Mouse (Mus musculus) heart, embryonic 13.5 days (tissue): Measurements from ENCODE around the gene Glmn. TPM values are rescaled to one million over a fixed set of nuclear protein-coding genes. Genes with fewer than 3 reads are reported as not detected.

ENCODE experiments used
- ATAC-seq: fragments of 200-750 bp; cut with Nextera tagmentation; 2 replicates; pipeline ENCODE4 v1.8.0; 2017; ENCODE audit warnings: moderate TSS enrichment; ENCODE audit not compliant: insufficient number of reproducible peaks, low FRiP score, low TSS enrichment; ENCODE audit errors: extremely low read depth
- H3K27ac ChIP-seq: fragments of 300-500 bp; sonication (generic); replicated peaks from 2 replicates; pipeline ENCODE4 v1.5.1; 2015; ENCODE audit warnings: moderate library complexity, mild to moderate bottlenecking, inconsistent platforms
- H3K27me3 ChIP-seq: fragments of 300-500 bp; sonication (generic); replicated peaks from 2 replicates; pipeline ENCODE4 v1.6.1; 2015; ENCODE audit warnings: mild to moderate bottlenecking, inconsistent platforms
- H3K36me3 ChIP-seq: fragments of 300-500 bp; sonication (generic); 2 replicates; pipeline ENCODE4 v1.6.1; 2015; ENCODE audit warnings: mild to moderate bottlenecking, inconsistent platforms
- H3K4me1 ChIP-seq: fragments of 300-500 bp; sonication (generic); 2 replicates; pipeline ENCODE4 v1.6.1; 2015; ENCODE audit warnings: inconsistent platforms
- H3K4me2 ChIP-seq: fragments of 300-500 bp; sonication (generic); 2 replicates; pipeline ENCODE4 v1.6.1; 2015; ENCODE audit warnings: inconsistent platforms, mild to moderate bottlenecking, moderate library complexity
- H3K4me3 ChIP-seq: fragments of 300-500 bp; sonication (generic); 2 replicates; pipeline ENCODE4 v1.5.1; 2015; ENCODE audit warnings: moderate library complexity, mild to moderate bottlenecking, inconsistent platforms
- H3K9ac ChIP-seq: fragments of 300-500 bp; sonication (generic); 2 replicates; pipeline ENCODE4 v1.6.1; 2015; ENCODE audit warnings: inconsistent platforms, mild to moderate bottlenecking, moderate library complexity
- H3K9me3 ChIP-seq: fragments of 300-500 bp; sonication (generic); 2 replicates; pipeline ENCODE4 v1.6.1; 2016; ENCODE audit warnings: inconsistent platforms
- WGBS: fragments of 180-500 bp; shearing (Covaris S2); methylation state at CpG from one replicate; pipeline ENCODE4 v1.1.7; 2015; ENCODE audit warnings: mixed read lengths; 5-methylcytosine and 5-hydroxymethylcytosine counted together
- polyA plus RNA-seq: library from polyadenylated mRNA; unstranded; fragments of >200 nt; fragmentation: Nextera tagmentation; extraction: Ambion mirVana; gene quantifications from 2 replicates; pipeline ENCODE4 v1.2.1, GENCODE M21; 2015

The Glmn gene
- 18.7 and 22.9 TPM in 2 replicates for polyA plus RNA-seq

DNA sequence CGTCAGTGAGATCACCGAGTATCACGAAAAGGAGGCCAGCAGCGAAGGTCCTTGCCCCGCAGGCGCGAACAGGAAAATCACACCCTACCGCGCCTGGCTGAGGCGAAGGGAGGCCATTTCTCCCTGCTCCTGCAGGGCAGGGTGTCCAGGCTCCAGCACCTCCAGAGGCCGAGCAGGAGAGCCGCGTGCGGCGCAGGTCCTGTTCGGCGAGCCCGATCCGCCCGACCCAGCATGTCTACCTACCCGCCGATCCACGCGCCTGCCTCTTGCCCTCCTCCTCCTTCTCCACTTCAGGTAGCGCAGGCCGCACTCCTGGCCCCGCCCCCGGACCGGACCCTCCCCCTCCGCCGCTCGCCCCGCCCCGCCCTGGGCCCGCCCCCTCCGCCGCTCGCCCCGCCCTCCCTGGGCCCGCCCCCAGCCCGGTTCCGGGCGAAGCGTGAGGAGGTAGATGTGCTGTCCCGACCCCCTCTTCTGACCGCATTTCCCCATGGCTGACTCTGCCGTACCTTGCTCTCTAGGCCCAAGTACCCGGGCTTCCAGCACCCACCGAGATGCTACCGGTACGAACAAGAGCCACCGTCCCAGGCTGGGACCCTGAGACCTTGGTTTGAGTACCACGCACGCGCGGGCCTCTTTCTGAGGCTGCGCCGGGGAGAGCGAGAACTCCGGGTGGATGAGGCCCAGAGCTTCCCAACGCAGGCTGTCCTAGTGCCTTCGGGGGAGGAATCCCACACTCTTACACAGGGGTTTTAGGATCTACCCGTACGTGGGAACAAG is at the start of gene Glmn, which contains the start of gene Rpap2:
Gene Glmn (minus strand): TSS at position 588 of the 777 bp plus-strand sequence.
Gene Rpap2 (plus strand): TSS at position 73 of the 777 bp plus-strand sequence.
- under 1% methylated on average over 53 of the region's 64 CpGs for WGBS
- Histone ChIP-seq H3K4me1 (peaks cover 11% of the 10 kb centered on the region), H3K27ac (peak within 1 kb of the TSS; percentile 90), H3K9me3 (no peaks in the 10 kb centered on the region), H3K36me3 (peaks cover 29% of the 10 kb centered on the region), H3K4me2 (peak within 1 kb of the TSS; percentile 81), H3K4me3 (peak within 1 kb of the TSS; percentile 77), H3K9ac (peak within 1 kb of the TSS; percentile 87), H3K27me3 (no peaks in the 10 kb centered on the region)
- ATAC-seq: peak; percentile 93

DNA sequence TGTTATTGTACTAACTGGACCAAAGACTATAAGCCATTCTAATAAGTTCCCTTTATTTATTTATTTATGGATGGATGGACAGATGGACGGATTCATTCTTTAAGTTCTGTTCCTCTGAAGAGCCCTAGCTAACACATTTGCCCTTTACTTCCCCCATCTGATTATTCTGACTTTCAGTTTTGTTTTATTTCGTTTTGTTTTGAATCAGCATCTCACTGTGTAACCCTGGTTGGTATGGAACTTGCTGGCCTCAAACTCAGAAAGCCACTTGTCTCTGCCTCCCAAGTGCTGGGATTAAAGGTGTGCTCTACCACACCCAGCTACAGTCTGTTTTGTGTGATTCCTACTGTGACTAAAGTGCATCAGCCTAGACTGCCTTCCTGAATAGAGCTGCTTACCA is 48.2 kb upstream of the Glmn start:
- Histone ChIP-seq H3K27me3 (no peaks in the 10 kb centered on the region), H3K4me1 (no peaks in the 10 kb centered on the region), H3K9me3 (no peaks in the 10 kb centered on the region), H3K4me2 (no peak overlapping the region), H3K9ac (no peak overlapping the region), H3K4me3 (no peak overlapping the region), H3K27ac (no peak overlapping the region), H3K36me3 (peaks cover 19% of the 10 kb centered on the region)
- ATAC-seq: no peak
- 80% methylated on average over 2 of the region's 2 CpGs for WGBS

DNA sequence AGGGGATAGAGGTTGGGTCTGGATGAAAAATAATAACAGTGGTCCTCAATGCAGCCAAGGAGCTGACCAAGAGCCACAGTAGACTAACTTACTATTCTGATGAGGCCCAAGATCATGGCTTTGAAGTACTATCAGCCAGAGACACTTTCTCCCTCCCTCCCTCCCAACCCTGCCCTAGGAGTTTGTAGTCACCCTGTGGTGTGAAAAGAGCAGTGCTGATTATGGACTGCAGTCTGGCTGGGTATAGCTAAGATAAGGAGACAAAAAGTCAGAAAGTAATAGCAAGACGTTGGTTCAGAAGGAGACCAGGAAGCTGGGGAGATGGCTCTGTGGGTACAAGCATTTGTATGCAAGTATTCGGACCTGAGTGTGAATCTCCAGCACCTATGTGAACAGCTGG is 46.9 kb upstream of the Glmn start:
- Histone ChIP-seq H3K9me3 (no peaks in the 10 kb centered on the region), H3K4me3 (no peak overlapping the region)
- 57% methylated on average over 2 of the region's 2 CpGs for WGBS

DNA sequence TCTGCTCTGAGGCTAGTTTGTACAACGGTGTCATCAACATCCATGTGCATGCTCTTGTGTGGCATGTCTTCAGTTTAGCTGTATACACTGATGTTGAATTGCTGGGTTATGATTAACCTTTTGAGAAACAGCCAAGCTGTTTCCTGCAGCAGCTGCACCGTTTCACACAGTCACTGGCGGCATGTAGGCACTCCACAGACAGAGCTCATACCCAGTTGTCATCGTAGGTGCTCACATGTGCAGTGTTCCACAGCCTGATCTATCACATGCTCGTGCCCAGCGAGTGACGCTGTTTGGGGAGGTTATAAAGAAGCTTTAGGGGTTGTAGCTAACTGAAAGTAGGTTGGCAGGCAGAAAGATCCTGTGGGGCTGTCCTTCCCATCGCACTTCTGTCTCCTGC is 40.7 kb upstream of the Glmn start:
- Histone ChIP-seq H3K27me3 (no peaks in the 10 kb centered on the region), H3K9me3 (no peaks in the 10 kb centered on the region), H3K27ac (no peak overlapping the region), H3K4me3 (no peak overlapping the region), H3K36me3 (peaks cover 27% of the 10 kb centered on the region), H3K9ac (no peak overlapping the region), H3K4me1 (no peaks in the 10 kb centered on the region), H3K4me2 (no peak overlapping the region)
- no peak for ATAC-seq
- 81% methylated on average over 8 of the region's 8 CpGs for WGBS

More for the DNA sequence above, 46.9 kb upstream of the Glmn start:
- H3K4me1 ChIP-seq: no peaks in the 10 kb centered on the region
- H3K27ac ChIP-seq: no peak overlapping the region
- H3K27me3 ChIP-seq: no peaks in the 10 kb centered on the region
- no peak for ATAC-seq
- H3K36me3 ChIP-seq: peaks cover 19% of the 10 kb centered on the region
- H3K9ac ChIP-seq: no peak overlapping the region
- no peak overlapping the region for H3K4me2 ChIP-seq

DNA sequence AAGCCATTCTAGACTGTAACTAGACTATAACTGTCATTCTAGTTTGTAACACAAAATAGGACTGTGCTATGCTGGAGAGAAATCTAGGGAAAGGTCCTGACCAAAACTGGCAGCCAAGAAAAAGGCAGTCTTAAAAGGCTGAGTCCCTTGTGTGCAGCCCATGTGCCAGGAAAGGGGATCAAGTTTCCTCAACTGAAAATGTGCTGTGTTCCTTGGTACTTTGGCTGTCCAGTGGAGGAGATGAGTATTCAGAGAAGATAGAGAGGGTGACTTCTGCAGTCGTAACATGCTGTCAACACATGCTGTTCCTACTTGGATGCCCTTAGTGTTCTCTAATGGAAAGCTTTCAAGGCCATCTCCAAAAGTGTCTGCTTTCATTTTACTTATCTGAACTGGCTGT is 39.4 kb upstream of the Glmn start:
- Histone ChIP-seq H3K4me3 (no peak overlapping the region), H3K36me3 (peaks cover 20% of the 10 kb centered on the region), H3K4me1 (no peaks in the 10 kb centered on the region), H3K9ac (no peak overlapping the region), H3K27ac (no peak overlapping the region), H3K9me3 (no peaks in the 10 kb centered on the region), H3K27me3 (no peaks in the 10 kb centered on the region), H3K4me2 (no peak overlapping the region)
- WGBS: 46% methylated on average over 1 of the region's 1 CpGs
- ATAC-seq: no peak

DNA sequence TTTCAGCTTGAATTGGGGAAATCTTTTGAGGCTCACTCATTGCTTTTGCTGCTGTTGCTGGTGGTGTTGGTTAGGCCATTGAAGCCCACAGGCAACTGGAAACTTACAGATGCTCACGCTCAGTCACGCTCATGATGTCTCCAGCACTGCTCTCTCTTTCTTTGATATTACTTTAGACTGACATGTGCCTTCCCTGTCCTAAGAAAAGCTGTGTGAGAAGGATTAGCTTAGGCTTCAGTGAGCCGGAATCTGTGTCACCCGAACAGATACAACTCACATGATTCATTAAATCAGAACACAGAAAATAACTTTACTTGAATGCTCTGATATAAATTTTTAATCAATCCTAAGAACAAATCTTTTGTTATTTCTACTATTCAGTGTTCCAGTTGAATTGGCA is 36.0 kb upstream of the Glmn start:
- Histone ChIP-seq H3K9ac (no peak overlapping the region), H3K36me3 (peaks cover 38% of the 10 kb centered on the region), H3K27ac (no peak overlapping the region), H3K4me3 (no peak overlapping the region), H3K4me2 (no peak overlapping the region), H3K9me3 (no peaks in the 10 kb centered on the region), H3K27me3 (no peaks in the 10 kb centered on the region), H3K4me1 (no peaks in the 10 kb centered on the region)
- 90% methylated on average over 4 of the region's 4 CpGs for WGBS
- no peak for ATAC-seq

DNA sequence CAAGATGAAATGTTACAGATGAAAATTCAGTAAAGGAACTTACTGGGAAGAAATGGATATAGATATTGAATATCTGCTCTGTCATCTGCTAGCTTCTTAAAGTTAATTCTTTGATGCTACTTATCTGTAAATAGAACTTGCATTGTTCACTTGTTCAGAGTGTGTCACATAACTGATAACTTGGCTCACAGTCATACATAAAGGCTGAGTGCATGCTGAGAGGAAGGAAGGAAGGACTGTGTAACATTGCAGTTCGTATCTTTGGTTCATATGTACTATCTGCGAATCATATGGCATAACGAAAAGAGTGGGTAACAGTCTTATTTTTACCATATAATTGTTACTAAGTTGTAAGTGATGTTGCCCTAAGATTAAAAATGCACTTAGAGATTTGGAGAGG is 23.6 kb upstream of the Glmn start:
- no peak for ATAC-seq
- no peak overlapping the region for H3K9ac ChIP-seq
- no peak overlapping the region for H3K4me3 ChIP-seq
- no peaks in the 10 kb centered on the region for H3K4me1 ChIP-seq
- no peaks in the 10 kb centered on the region for H3K27me3 ChIP-seq
- no peaks in the 10 kb centered on the region for H3K9me3 ChIP-seq
- no peak overlapping the region for H3K27ac ChIP-seq
- 79% methylated on average over 3 of the region's 3 CpGs for WGBS
- H3K36me3 ChIP-seq: peaks cover 72% of the 10 kb centered on the region
- no peak overlapping the region for H3K4me2 ChIP-seq

DNA sequence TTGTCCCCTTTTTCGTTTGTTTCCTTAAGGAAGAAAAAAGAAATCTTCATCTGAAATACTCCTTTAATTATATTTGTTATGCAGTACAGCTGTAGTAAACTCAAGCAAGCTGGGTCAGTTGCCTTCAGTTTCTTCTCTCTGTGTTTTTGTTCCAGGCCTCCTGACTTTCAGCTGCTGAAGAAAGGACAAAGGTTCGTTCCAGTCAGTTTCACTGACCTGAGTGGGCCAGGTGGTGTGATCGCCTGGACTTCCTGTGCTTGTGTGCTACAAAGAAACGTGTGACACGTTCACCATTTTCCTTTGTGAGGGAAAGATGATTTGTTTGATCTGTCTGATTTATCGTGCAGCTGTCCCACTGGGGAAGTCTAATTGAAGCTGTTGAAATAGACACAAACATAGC is 20.3 kb upstream of the Glmn start:
- H3K36me3 ChIP-seq: peaks cover 80% of the 10 kb centered on the region
- no peak overlapping the region for H3K4me2 ChIP-seq
- no peaks in the 10 kb centered on the region for H3K4me1 ChIP-seq
- H3K9ac ChIP-seq: no peak overlapping the region
- H3K9me3 ChIP-seq: no peaks in the 10 kb centered on the region
- WGBS: 74% methylated on average over 6 of the region's 6 CpGs
- no peak overlapping the region for H3K4me3 ChIP-seq
- no peak overlapping the region for H3K27ac ChIP-seq
- no peak for ATAC-seq
- H3K27me3 ChIP-seq: no peaks in the 10 kb centered on the region

DNA sequence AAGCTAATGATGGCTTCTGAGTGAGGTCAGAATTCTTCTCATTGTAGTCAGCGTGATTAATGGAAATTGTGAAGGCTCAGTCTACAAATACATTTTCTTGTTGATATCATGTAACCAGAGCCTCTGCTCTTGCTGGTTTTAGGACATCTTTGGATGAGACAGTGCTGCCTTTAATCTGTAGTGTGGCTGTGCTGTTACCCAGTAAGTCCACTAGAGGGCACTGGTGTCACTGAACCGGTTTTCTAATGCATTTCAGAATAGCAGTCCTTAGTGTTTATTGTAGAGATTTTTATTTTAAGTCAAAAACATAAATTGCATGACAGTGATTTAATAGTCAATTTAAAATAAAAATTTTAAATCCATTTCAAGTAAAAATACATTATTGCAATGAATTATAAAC is 13.5 kb upstream of the Glmn start:
- H3K4me1 ChIP-seq: no peaks in the 10 kb centered on the region
- H3K27me3 ChIP-seq: no peaks in the 10 kb centered on the region
- no peak overlapping the region for H3K27ac ChIP-seq
- H3K9me3 ChIP-seq: no peaks in the 10 kb centered on the region
- H3K36me3 ChIP-seq: peaks cover 61% of the 10 kb centered on the region
- ATAC-seq: no peak
- H3K9ac ChIP-seq: no peak overlapping the region
- no peak overlapping the region for H3K4me3 ChIP-seq
- 1% methylated on average over 2 of the region's 2 CpGs for WGBS
- H3K4me2 ChIP-seq: no peak overlapping the region

DNA sequence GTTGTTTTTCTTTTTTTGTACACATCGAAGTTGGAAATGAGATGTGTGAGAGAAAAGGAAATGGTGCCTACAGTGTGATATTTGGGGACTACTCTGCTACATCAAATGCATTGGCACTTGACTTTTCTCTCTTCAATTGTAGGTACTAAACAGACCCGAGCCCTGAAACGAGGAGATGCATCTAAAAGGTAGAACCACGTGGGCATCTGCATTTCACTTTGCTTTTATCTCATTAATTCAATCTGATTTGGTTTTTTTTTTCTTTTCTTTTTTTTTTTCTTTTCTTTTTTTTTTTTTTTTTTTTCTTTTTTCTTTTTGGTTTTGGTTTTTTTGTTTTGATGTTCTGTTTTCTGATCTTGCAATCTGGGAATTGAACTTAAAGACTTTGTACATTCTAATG is 692 bp upstream of the Glmn start:
- H3K36me3 ChIP-seq: peaks cover 29% of the 10 kb centered on the region
- H3K4me1 ChIP-seq: peaks cover 11% of the 10 kb centered on the region
- no peak overlapping the region for H3K27ac ChIP-seq
- peak overlapping the region; percentile 77 for H3K4me3 ChIP-seq
- WGBS: 29% methylated on average over 4 of the region's 4 CpGs
- H3K9ac ChIP-seq: peak overlapping the region; percentile 87
- peak overlapping the region; percentile 81 for H3K4me2 ChIP-seq
- H3K9me3 ChIP-seq: no peaks in the 10 kb centered on the region
- no peaks in the 10 kb centered on the region for H3K27me3 ChIP-seq
- no peak for ATAC-seq

DNA sequence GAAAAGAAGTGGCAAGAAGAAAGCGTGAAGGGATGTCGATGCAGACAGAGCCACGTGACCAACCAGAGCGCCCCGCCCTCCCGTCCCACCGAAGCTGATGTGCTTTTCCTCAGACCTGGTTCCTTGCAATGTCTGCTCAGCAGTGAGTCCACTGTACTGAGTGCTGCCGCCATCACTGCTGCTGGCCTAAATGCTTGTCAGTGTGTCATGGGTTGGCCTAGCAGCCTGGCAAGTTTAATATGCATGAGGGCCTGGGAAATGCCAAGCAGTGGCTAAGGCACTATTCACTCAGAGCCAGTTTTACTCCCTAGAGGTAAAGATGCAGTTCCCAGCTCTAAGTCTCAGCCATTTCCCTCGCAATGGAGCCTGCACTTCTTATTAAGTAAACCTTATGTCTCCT is 28.5 kb downstream of the Glmn start:
- Histone ChIP-seq H3K36me3 (peaks cover 81% of the 10 kb centered on the region), H3K4me2 (no peak overlapping the region)
- WGBS: 94% methylated on average over 9 of the region's 9 CpGs

DNA sequence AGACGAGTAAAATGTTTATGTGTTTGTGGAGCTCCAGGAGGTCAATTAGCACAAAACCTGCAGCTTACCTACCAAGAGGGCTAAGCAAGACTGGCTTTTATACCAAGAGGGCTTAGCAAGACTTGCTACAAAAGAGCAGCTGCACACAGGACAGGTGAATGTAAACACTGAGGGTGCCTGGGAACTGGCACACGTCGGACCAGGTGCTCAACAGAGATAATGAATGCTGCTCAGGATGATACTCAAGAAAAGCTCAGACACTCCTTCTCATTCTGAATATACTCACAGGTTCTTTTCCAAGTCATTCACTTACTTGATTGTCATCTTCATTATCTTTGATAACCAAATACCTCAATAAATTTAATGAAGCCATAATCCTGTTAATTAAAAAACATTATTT is 40.7 kb downstream of the Glmn start:
- Histone ChIP-seq H3K4me1 (no peaks in the 10 kb centered on the region), H3K9ac (no peak overlapping the region), H3K4me3 (no peak overlapping the region), H3K9me3 (no peaks in the 10 kb centered on the region), H3K36me3 (peaks cover 78% of the 10 kb centered on the region), H3K27me3 (no peaks in the 10 kb centered on the region), H3K27ac (no peak overlapping the region), H3K4me2 (no peak overlapping the region)
- ATAC-seq: no peak
- WGBS: 71% methylated on average over 3 of the region's 3 CpGs

More for the DNA sequence above, 28.5 kb downstream of the Glmn start:
- Histone ChIP-seq H3K9me3 (no peaks in the 10 kb centered on the region), H3K27me3 (no peaks in the 10 kb centered on the region), H3K27ac (no peak overlapping the region), H3K9ac (no peak overlapping the region), H3K4me3 (no peak overlapping the region), H3K4me1 (no peaks in the 10 kb centered on the region)
- no peak for ATAC-seq
